Mouse (Mus musculus): ENCODE measurements around the gene Aurkaip1.
"Not testable (repeated sequence)": the region's sequence is repeated elsewhere in the genome, so short reads cannot be mapped to it uniquely, and the experiment has no call there.

Gene Aurkaip1

GRCm38 (mm10) chr4:155831205-155831766, at the start of gene Aurkaip1:
Gene Aurkaip1 (plus strand): TSS chr4:155831272.
- DNase-seq (ENCODE audit: low read depth) = peak; percentile 95

- no peak for DNase-seq (ENCODE audit: low read depth)
These were observed 47.5 kb upstream of the Aurkaip1 start for GRCm38 (mm10) chr4:155783486-155784080.

GRCm38 (mm10) chr4:155784081-155784701, 46.9 kb upstream of the Aurkaip1 start:
- DNase-seq (ENCODE audit: low read depth) = peak; percentile 82

GRCm38 (mm10) chr4:155785246-155785645, 45.8 kb upstream of the Aurkaip1 start:
- no peak for DNase-seq (ENCODE audit: low read depth)

GRCm38 (mm10) chr4:155785819-155786218, 45.3 kb upstream of the Aurkaip1 start, which contains the start of gene Tmem88b:
Gene Tmem88b (minus strand): TSS chr4:155785874.
- DNase-seq (ENCODE audit: low read depth) = no peak

- no peak for DNase-seq (ENCODE audit: low read depth)
These were observed 42.8 kb upstream of the Aurkaip1 start for GRCm38 (mm10) chr4:155788300-155788699.

GRCm38 (mm10) chr4:155788833-155789232, 42.2 kb upstream of the Aurkaip1 start:
- DNase-seq (ENCODE audit: low read depth) = not testable (repeated sequence)

GRCm38 (mm10) chr4:155790021-155790489, 41.0 kb upstream of the Aurkaip1 start, which contains the start of gene Ankrd65:
Gene Ankrd65 (plus strand): TSS chr4:155790439.
- DNase-seq (ENCODE audit: low read depth) = no peak

- no peak for DNase-seq (ENCODE audit: low read depth)
These were observed 40.4 kb upstream of the Aurkaip1 start for GRCm38 (mm10) chr4:155790650-155791161.

GRCm38 (mm10) chr4:155791240-155791933, 39.7 kb upstream of the Aurkaip1 start:
- no peak for DNase-seq (ENCODE audit: low read depth)

- no peak for DNase-seq (ENCODE audit: low read depth)
These were observed 37.3 kb upstream of the Aurkaip1 start for GRCm38 (mm10) chr4:155793730-155794129.

GRCm38 (mm10) chr4:155802075-155802474, 29.0 kb upstream of the Aurkaip1 start:
- no peak for DNase-seq (ENCODE audit: low read depth)

GRCm38 (mm10) chr4:155802741-155803339, 28.2 kb upstream of the Aurkaip1 start, which contains the start of gene Mrpl20:
Gene Mrpl20 (plus strand): TSS chr4:155802878.
- peak; percentile 48 for DNase-seq (ENCODE audit: low read depth)

- peak; percentile 96 for DNase-seq (ENCODE audit: low read depth)
These were observed 27.6 kb upstream of the Aurkaip1 start for GRCm38 (mm10) chr4:155803340-155804041.

- no peak for DNase-seq (ENCODE audit: low read depth)
These were observed 23.2 kb upstream of the Aurkaip1 start for GRCm38 (mm10) chr4:155807841-155808240.

- peak; percentile 99 for DNase-seq (ENCODE audit: low read depth)
These were observed 19.0 kb upstream of the Aurkaip1 start, which contains the start of gene Ccnl2 for GRCm38 (mm10) chr4:155811929-155812664. Gene Ccnl2 (plus strand): TSS chr4:155812489.

- DNase-seq (ENCODE audit: low read depth) = peak; percentile 66
These were observed 18.3 kb upstream of the Aurkaip1 start for GRCm38 (mm10) chr4:155812665-155813181.

- no peak for DNase-seq (ENCODE audit: low read depth)
These were observed 13.5 kb upstream of the Aurkaip1 start for GRCm38 (mm10) chr4:155817533-155817932.

- DNase-seq (ENCODE audit: low read depth) = peak; percentile 60
These were observed 10.0 kb upstream of the Aurkaip1 start for GRCm38 (mm10) chr4:155821025-155821424.

- DNase-seq (ENCODE audit: low read depth) = no peak
These were observed 7.6 kb upstream of the Aurkaip1 start for GRCm38 (mm10) chr4:155823443-155823842.

Data from NIH3T3 (cell line).